Mouse (Mus musculus): ENCODE results near the gene Vtcn1.

DNA sequence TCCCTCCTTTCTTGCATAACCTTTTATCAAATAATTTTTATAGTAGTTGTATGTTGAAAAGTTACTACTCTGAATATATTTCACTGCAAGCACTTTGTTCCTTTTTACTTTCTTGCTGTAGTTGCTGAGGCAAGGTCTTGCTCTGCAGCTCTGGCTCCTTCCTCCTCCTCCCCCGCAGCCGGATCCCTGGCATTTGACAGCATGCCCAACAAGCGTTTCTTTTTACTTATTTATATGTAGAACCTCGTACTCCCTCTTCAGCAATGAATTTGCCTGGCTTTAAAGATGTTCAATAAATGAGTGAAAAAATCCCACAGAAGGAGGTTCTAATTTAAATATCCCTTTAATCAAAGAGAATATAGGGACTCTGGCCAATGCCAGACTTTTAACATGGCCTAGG, 28.7 kb upstream of the Vtcn1 start:
- TF ChIP-seq CTCF (conservative IDR thresholded peaks at IDR 0.05; ENCODE audit: low read length) = no peak
- TF ChIP-seq POU5F1 (IDR thresholded peaks at IDR 0.05; ENCODE audit: borderline replicate concordance, low read length) = no peak

Data from E14TG2a.4 (cell line).